Mouse (Mus musculus) left cerebral cortex, adult 2 months (tissue): ENCODE measurements at regions not wholly inside any gene's neighbourhood (a gene's known extent, or its start where the extent isn't known, plus 50 kb on each side); places are given as distances from the start of the nearest gene placed in this dataset.
"Not testable (repeated sequence)": the region's sequence is repeated elsewhere in the genome, so short reads cannot be mapped to it uniquely, and the experiment has no call there.

Experiments
- DNase-seq, 2 experiments: peaks; one replicate each; pipeline ENCODE4 v3.0.0; 2021 to 2022; ENCODE audit warnings: low spot score in 2 of 2, mixed read lengths in 1 of 2; ENCODE audit errors: extremely low spot score in 1 of 2
- H3K27ac ChIP-seq: fragments of 200-600 bp; 2 replicates; pipeline ENCODE4 v1.8.1; 2022
- H3K4me3 ChIP-seq: fragments of 200-600 bp; 2 replicates; pipeline ENCODE4 v1.8.1; 2022
- CTCF ChIP-seq: fragments of 200-600 bp; IDR thresholded peaks from 2 replicates; pipeline ENCODE4 v1.8.1; 2022; ENCODE audit warnings: antibody characterized with exemption, mild to moderate bottlenecking, moderate library complexity
- intact Hi-C: fragments of 180-260 bp; cut with DNase I; formaldehyde crosslinking; loops from one replicate; pipeline ENCODE4 v1.15.1; 2025

DNA sequence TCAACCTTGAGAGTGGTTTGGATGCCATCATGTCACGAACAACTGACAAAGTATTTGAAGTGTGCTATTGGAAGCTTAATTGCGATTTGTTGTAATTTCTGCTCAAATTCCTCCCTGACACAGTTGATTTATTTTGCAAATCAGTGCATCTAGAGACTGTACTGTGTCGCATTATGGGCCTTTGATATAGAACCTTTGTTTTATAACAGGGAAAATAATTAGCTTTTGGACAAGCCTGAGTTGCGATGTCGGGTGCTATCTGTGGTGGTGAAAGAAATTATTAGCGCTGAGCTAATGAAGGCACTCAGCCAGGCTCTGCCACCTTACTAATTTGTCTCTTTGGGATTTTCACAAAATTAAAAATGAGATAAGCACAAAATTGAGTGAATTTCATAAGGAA, 473.6 kb downstream of the Tlr4 start:
- TF ChIP-seq CTCF = no peak
- intact Hi-C loops = no loop called here
- H3K27ac ChIP-seq = no peak overlapping the region
- no peak overlapping the region for H3K4me3 ChIP-seq
- DNase-seq = no peak

DNA sequence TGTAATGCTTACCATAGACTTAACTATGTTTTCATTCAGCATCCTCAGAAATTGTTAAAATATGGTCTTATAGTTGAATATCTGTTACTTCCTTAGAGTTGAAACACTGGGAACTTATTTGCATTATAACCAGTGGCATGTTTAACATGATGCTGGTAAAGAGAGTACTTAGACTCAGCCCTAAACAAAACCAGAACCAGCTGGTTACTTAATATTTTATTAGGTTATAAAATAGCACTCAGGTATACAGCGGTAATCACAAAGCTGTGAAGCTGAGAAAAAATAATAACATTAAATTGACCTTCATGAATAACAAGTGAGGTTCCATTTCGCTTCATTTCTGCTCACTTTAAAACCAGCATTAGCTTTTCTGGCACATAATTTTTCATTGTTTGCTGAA, 474.4 kb downstream of the Tlr4 start:
- intact Hi-C loops = no loop called here
- TF ChIP-seq CTCF = no peak
- DNase-seq = no peak
- Histone ChIP-seq H3K27ac (no peak overlapping the region), H3K4me3 (no peak overlapping the region)

DNA sequence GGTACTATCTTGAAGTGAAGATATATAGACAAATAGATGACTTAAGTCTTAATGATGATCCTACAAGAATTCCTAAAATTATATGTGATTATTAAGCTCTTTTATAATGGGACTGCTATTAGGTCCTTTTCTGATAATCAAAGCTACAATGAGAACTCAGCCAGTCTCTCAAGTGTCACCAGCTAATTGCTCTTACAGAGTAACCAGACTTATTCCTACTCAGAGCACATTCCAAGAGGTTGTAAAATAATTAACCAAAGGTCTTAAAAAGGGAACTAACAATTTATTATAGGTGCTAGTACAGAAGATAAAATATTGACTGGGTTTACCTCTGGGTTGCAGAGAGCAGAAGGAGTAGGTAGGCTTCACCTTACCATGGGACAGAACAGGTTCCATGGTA, 492.7 kb downstream of the Tlr4 start:
- intact Hi-C loops, H3K27ac ChIP-seq, DNase-seq, H3K4me3 ChIP-seq: not testable (repeated sequence)
